Mouse (Mus musculus) stomach, postnatal 0 days (tissue): ENCODE results near the gene C8g.

Experiments used
- CTCF ChIP-seq: IDR thresholded peaks from 2 replicates; pipeline ENCODE4 v1.5.1; 2016; ENCODE audit warnings: antibody characterized with exemption, low read depth, mild to moderate bottlenecking, moderate library complexity
- EP300 ChIP-seq: optimal IDR thresholded peaks from 2 replicates; pipeline ENCODE3; 2016; ENCODE audit warnings: antibody characterized with exemption

DNA sequence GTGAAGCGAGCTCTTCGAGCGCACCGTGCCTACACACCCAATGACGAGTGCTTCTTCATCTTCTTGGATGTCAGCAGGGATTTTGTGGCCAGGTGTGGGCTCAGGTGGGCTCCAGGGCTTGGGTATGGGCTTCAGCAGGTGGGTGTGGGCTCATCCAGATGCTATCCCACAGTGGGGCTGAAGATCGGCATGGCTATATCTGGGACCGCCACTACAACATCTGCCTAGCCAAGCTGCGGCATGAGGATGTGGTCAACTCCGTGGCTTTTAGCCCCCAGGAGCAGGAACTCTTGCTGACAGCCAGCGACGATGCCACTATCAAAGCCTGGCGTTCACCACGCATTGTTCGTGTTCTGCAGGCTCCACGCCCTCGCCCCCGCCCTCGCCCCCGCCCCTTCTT is 3.0 kb upstream of the C8g start:
- no peak for TF ChIP-seq CTCF
- no peak for TF ChIP-seq EP300
